Mouse (Mus musculus) lung, adult 2 months (tissue): ENCODE data around the gene Ube2ql1.

Experiments used
- CTCF ChIP-seq: fragments of 200-500 bp; IDR thresholded peaks from 2 replicates; pipeline ENCODE4 v1.5.1; 2011; ENCODE audit warnings: mild to moderate bottlenecking, low read length, control low read depth; ENCODE audit not compliant: insufficient read depth
- POLR2A ChIP-seq: fragments of 200-500 bp; IDR thresholded peaks from 2 replicates; pipeline ENCODE4 v1.6.1; 2011; ENCODE audit warnings: low read depth, mild to moderate bottlenecking, control low read depth, low read length, borderline replicate concordance; ENCODE audit errors: extremely low read depth

GRCm38 (mm10) chr13:69740331-69741285, 919 bp upstream of the Ube2ql1 start:
- TF ChIP-seq CTCF = no peak
- no peak for TF ChIP-seq POLR2A
